Mouse (Mus musculus) liver, embryonic 16.5 days (tissue): ENCODE results near the gene Rtp4. TPM values are rescaled to one million over a fixed set of nuclear protein-coding genes. Genes with fewer than 3 reads are reported as not detected.

Experiments used
- ATAC-seq: fragments of 200-750 bp; cut with Nextera tagmentation; 2 replicates; pipeline ENCODE4 v1.8.0; 2017; ENCODE audit warnings: low read depth, mild to moderate bottlenecking, moderate number of reproducible peaks, moderate library complexity
- H3K27ac ChIP-seq: fragments of 300-500 bp; sonication (generic); 2 replicates; pipeline ENCODE4 v1.5.1; 2014; ENCODE audit warnings: mild to moderate bottlenecking, low read length
- H3K27me3 ChIP-seq: fragments of 300-500 bp; sonication (generic); 2 replicates; pipeline ENCODE4 v1.6.1; 2014; ENCODE audit warnings: low read depth, low read length, mixed read lengths; ENCODE audit not compliant: control insufficient read depth, insufficient read depth
- H3K36me3 ChIP-seq: fragments of 300-500 bp; sonication (generic); 2 replicates; pipeline ENCODE4 v1.6.1; 2014; ENCODE audit warnings: mild to moderate bottlenecking; ENCODE audit not compliant: control insufficient read depth, insufficient read depth
- H3K4me1 ChIP-seq: fragments of 300-500 bp; sonication (generic); 2 replicates; pipeline ENCODE4 v1.6.1; 2014; ENCODE audit warnings: low read depth, low read length, mixed read lengths; ENCODE audit not compliant: control insufficient read depth
- H3K4me2 ChIP-seq: fragments of 300-500 bp; sonication (generic); 2 replicates; pipeline ENCODE4 v1.6.1; 2014; ENCODE audit warnings: low read depth, low read length, mixed read lengths
- H3K4me3 ChIP-seq: fragments of 300-500 bp; sonication (generic); 2 replicates; pipeline ENCODE4 v1.5.1; 2014; ENCODE audit warnings: low read depth, mild to moderate bottlenecking, low read length
- H3K9ac ChIP-seq: fragments of 300-500 bp; sonication (generic); 2 replicates; pipeline ENCODE4 v1.6.1; 2014; ENCODE audit warnings: low read depth, low read length
- H3K9me3 ChIP-seq: fragments of 300-500 bp; sonication (generic); replicated peaks from 2 replicates; pipeline ENCODE4 v1.6.1; 2016; ENCODE audit warnings: low read length; ENCODE audit not compliant: control insufficient read depth
- WGBS: fragments of 180-500 bp; shearing (Covaris S2); extraction: QIAGEN DNeasy Blood & Tissue Kit; methylation state at CpG from one replicate; pipeline ENCODE4 v1.1.7; 2014; ENCODE audit not compliant: insufficient replicate concordance; 5-methylcytosine and 5-hydroxymethylcytosine counted together
- polyA plus RNA-seq: library from polyadenylated mRNA; unstranded; fragments of >200 nt; fragmentation: Nextera tagmentation; extraction: Ambion mirVana; gene quantifications from 2 replicates; pipeline ENCODE4 v1.2.1, GENCODE M21; 2015

Rtp4 gene
- polyA plus RNA-seq, 1 experiment from 2014 or later: 6.5 TPM

- H3K4me3 ChIP-seq: no peak overlapping the region
- H3K27me3 ChIP-seq: no peaks in the 10 kb centered on the region
- no peak for ATAC-seq
- no peak overlapping the region for H3K4me2 ChIP-seq
- 0 out of 2 replicates have a peak, but pooled peaks cover 3% of the 10 kb centered on the region for H3K4me1 ChIP-seq
- no peaks in the 10 kb centered on the region for H3K9me3 ChIP-seq
- H3K36me3 ChIP-seq: no peaks in the 10 kb centered on the region
- no peak overlapping the region for H3K9ac ChIP-seq
- 48% methylated on average over 4 of the region's 4 CpGs for WGBS
- H3K27ac ChIP-seq: no peak overlapping the region
Measured at GRCm38 (mm10) chr16:23492783-23493182, 27.3 kb upstream of the Rtp4 start.

GRCm38 (mm10) chr16:23496245-23496924, 23.7 kb upstream of the Rtp4 start:
- H3K36me3 ChIP-seq: no peaks in the 10 kb centered on the region
- WGBS: 50% methylated on average over 8 of the region's 8 CpGs
- no peaks in the 10 kb centered on the region for H3K9me3 ChIP-seq
- no peak overlapping the region for H3K4me3 ChIP-seq
- H3K27ac ChIP-seq: no peak overlapping the region
- no peak overlapping the region for H3K9ac ChIP-seq
- no peaks in the 10 kb centered on the region for H3K27me3 ChIP-seq
- peaks cover 34% of the 10 kb centered on the region for H3K4me1 ChIP-seq
- H3K4me2 ChIP-seq: no peak overlapping the region
- ATAC-seq: no peak

DNA sequence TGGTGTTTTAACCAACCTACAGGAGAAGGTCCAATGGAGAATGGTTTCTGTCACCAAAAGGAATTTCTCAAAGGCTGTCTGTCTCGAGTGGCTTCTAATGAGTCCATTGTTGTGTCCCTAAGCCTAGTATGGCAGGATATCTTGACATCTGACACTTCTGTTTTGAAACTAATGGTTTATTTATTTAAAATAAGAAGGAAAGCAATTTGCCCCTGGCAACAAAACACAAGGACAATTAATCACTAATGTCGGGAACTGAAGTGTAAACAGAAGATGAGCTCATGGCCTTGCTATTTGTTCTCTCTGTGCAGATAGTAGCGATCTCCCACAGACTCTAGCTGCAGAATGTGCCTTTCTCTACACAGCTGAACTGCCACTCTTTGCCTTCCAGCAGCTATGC, 22.7 kb upstream of the Rtp4 start:
- H3K9ac ChIP-seq: no peak overlapping the region
- 30% methylated on average over 3 of the region's 3 CpGs for WGBS
- no peak overlapping the region for H3K27ac ChIP-seq
- no peaks in the 10 kb centered on the region for H3K36me3 ChIP-seq
- H3K27me3 ChIP-seq: no peaks in the 10 kb centered on the region
- no peaks in the 10 kb centered on the region for H3K9me3 ChIP-seq
- H3K4me3 ChIP-seq: no peak overlapping the region
- peak; percentile 32; the same call in 1 of the 2 replicates for ATAC-seq
- H3K4me2 ChIP-seq: no peak overlapping the region
- peaks cover 42% of the 10 kb centered on the region for H3K4me1 ChIP-seq

DNA sequence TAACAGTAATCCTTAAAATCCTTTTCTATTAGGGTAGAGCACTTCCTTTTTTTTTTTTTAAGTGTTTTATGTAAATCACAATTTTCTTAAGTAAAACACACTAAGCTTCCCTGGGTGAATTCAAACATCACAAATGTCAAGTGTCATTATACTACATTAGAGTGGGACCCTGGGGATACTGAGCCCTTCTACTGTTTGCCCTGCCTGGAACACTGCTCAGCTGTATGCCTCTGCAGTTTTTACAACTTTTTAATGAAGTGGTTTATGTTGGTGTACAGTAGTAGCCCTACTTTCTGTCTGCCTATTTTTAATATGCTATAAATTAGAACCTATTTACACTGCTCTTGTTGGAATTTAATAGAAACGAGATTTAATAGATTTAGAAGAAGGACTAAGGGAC, 22.2 kb upstream of the Rtp4 start:
- no peak overlapping the region for H3K27ac ChIP-seq
- H3K4me1 ChIP-seq: peaks cover 44% of the 10 kb centered on the region
- ATAC-seq: no peak

DNA sequence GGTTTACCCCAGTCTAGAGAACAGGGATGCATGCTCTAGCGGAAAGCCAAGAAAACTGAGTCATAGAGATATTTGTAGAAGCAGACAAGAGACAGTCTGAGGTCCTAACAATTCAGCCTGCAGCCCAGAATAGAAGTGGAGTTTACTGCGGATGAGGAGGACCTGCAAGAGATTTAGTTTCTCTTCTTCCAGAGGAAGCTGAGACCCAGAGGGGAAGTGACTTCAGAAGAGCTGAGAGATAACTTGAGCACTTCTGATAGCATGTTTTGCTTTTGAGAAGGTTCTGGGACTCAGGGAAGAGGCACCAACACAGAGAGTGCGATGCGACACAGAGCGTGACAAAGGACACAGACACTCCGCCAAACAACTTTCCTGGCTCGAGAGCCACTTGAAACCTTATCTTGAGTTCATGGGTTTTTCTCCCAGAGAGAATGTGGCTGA, 21.4 kb upstream of the Rtp4 start:
- Histone ChIP-seq H3K4me3 (no peak overlapping the region), H3K9me3 (no peaks in the 10 kb centered on the region), H3K27ac (peak overlapping the region; percentile 35; the same call in 1 of the 2 replicates), H3K36me3 (no peaks in the 10 kb centered on the region), H3K4me1 (peaks cover 44% of the 10 kb centered on the region), H3K27me3 (no peaks in the 10 kb centered on the region), H3K4me2 (peak overlapping the region; percentile 1; the same call in 1 of the 2 replicates), H3K9ac (no peak overlapping the region)
- 24% methylated on average over 7 of the region's 7 CpGs for WGBS
- ATAC-seq: peak; percentile 25; the same call in 1 of the 2 replicates

More for the DNA sequence above, 22.2 kb upstream of the Rtp4 start:
- Histone ChIP-seq H3K4me2 (no peak overlapping the region), H3K4me3 (no peak overlapping the region), H3K36me3 (no peaks in the 10 kb centered on the region), H3K9me3 (no peaks in the 10 kb centered on the region), H3K9ac (no peak overlapping the region), H3K27me3 (no peaks in the 10 kb centered on the region)
- 34% methylated on average over 1 of the region's 1 CpGs for WGBS

DNA sequence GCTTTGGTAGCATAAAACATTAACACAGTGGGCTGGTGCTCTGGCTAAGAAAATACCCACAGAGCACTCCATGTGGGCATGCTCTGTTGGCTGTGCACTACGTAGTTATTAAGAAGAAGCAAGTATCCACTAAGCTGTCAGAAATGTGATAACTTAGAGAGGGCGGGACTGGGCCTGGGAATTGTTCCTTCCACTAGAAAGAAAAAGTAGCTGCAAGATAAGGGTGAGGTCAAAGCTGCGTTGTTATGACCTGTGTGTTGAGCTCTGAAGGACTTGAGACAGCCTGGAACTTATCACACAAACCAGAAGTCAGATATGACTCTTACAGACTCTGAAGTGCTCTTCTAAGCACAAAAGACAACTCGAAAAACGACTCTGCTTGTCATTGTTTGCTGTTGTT, 19.5 kb upstream of the Rtp4 start:
- Histone ChIP-seq H3K9me3 (no peaks in the 10 kb centered on the region), H3K4me3 (no peak overlapping the region), H3K36me3 (no peaks in the 10 kb centered on the region), H3K27me3 (no peaks in the 10 kb centered on the region), H3K4me1 (peaks cover 44% of the 10 kb centered on the region), H3K9ac (no peak overlapping the region), H3K27ac (peak overlapping the region; percentile 82), H3K4me2 (no peak overlapping the region; the same call in 1 of the 2 replicates)
- peak; percentile 66 for ATAC-seq
- WGBS: 13% methylated on average over 5 of the region's 5 CpGs

GRCm38 (mm10) chr16:23501288-23501687, 18.8 kb upstream of the Rtp4 start:
- Histone ChIP-seq H3K4me3 (no peak overlapping the region), H3K27me3 (no peaks in the 10 kb centered on the region), H3K27ac (peak overlapping the region; percentile 82), H3K9ac (no peak overlapping the region), H3K4me2 (peak overlapping the region; percentile 15; the same call in 1 of the 2 replicates), H3K4me1 (peaks cover 44% of the 10 kb centered on the region), H3K36me3 (no peaks in the 10 kb centered on the region), H3K9me3 (no peaks in the 10 kb centered on the region)
- peak; percentile 53 for ATAC-seq
- 36% methylated on average over 2 of the region's 2 CpGs for WGBS

DNA sequence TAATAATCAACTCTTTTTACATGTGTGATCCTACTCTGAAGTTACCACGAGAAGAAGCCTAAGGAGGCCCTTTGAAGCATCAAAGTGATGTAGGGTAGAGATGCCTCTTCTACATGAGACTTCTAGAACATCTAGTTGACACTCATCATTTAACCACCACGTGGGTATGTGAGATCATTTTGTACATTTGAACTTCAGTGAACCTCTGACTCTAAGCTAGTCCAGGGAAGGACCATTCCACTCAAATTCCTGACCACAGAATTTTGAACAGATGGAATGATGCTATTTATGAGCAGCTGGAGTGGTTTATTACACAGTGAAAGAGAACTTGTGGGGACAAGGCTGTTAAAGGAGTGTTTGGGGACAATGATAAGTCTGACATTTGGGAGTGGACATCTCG, 17.6 kb upstream of the Rtp4 start:
- 39% methylated on average over 3 of the region's 3 CpGs for WGBS
- H3K4me1 ChIP-seq: peaks cover 42% of the 10 kb centered on the region

DNA sequence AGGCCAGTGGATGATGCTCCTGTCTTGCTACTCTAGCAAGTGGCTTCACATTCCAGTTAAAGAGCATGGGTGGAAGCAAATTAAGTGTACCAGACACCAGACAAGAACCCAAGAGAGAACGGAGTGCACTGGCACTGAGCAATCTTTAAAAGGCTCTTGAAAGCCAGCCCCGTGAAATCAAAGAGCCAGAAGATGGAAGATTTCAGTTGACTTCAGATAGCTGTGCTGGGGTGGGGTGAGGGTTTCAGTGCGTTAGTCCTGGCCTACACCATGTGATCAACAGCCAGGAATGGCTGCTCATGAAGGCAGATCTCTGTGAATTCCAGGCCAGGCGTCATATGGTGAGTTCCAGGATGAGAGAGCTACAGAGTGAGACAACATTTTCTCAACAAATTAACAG, 16.7 kb upstream of the Rtp4 start:
- H3K27me3 ChIP-seq: no peaks in the 10 kb centered on the region
- H3K36me3 ChIP-seq: no peaks in the 10 kb centered on the region
- ATAC-seq: no peak
- WGBS: 60% methylated on average over 4 of the region's 4 CpGs
- H3K9me3 ChIP-seq: no peaks in the 10 kb centered on the region
- no peak overlapping the region for H3K9ac ChIP-seq
- H3K4me2 ChIP-seq: no peak overlapping the region
- H3K4me3 ChIP-seq: no peak overlapping the region
- peaks cover 40% of the 10 kb centered on the region for H3K4me1 ChIP-seq
- no peak overlapping the region for H3K27ac ChIP-seq

More for the DNA sequence above, 17.6 kb upstream of the Rtp4 start:
- ATAC-seq: no peak
- Histone ChIP-seq H3K9ac (no peak overlapping the region), H3K4me3 (no peak overlapping the region), H3K9me3 (no peaks in the 10 kb centered on the region), H3K4me2 (no peak overlapping the region), H3K27me3 (no peaks in the 10 kb centered on the region), H3K36me3 (no peaks in the 10 kb centered on the region), H3K27ac (no peak overlapping the region)
